Mouse (Mus musculus) A20 (cell line): ENCODE measurements around the gene Gm3194.
"Not testable (repeated sequence)": the region's sequence is repeated elsewhere in the genome, so short reads cannot be mapped to it uniquely, and the experiment has no call there.

Source experiments
- DNase-seq: peaks from one replicate; pipeline ENCODE4 v3.0.0-alpha.2; 2011; ENCODE audit warnings: low read depth, low spot score

Gm3194 gene

DNA sequence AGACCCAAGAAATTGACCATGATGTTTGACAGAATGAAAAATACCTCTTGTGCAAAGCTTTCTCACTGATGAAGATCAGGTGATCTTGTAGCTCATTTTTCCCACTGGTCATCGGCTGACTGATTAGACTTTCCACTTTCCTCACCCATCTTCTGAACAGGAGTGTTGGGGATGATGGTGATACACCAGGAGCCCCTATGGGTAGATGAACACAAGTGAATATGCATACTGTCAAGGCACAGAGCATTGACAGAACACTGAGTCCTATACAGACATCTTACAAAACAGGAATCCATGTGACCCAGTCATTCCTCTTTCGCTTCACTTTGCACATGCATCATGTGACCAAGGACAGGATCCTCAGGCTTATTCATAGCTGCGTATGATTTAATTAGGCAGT is at the start of gene Gm3194:
Gm3194 (minus strand) TSS at position 101 of the 400 bp plus-strand sequence.
- not testable (repeated sequence) for DNase-seq

DNA sequence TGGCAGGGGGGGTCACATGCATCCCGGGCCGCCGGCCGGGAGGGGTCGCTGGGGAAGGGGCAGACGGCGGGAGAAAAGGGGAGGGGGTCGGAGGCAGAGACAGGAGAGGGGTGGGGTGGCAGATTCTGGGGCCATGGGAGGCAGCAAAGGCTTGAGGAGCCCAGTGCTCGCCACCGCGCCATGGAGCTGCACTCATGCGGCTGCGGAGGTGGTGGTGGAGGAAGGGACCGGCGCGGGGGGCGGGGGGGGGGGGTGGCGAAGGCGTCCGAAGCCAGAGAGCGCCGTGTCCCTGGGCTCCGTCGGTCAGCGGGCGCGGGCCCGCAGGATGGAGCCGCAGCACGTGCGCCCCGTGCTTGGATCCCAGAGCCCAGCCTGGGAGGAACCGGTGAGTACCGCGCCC is 46.1 kb upstream of the Gm3194 start, which contains the start of gene Gm3488:
Gm3488 (plus strand) TSS at position 301 of the 400 bp plus-strand sequence.
- DNase-seq = not testable (repeated sequence)

DNA sequence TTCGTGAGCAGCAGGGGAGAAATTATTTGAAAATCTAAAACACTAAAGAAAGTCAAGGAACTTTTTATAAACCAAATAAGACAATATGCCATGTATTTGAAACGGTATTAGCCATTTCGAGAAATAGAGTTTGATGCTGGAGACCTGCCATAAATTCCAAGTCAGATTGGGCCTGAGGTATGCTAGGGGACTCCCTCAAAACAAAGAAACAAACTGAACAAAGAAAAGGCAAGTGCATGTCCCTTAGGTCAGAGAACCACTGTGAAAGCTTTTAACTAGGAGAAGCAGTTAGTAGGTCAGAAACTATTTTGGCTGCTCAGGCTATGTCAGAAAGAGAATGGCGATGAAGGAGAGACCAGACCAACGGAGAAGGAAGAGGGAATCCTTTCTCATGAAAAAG is 28.6 kb upstream of the Gm3194 start, which contains the start of gene Gm3187:
Gm3187 (plus strand) TSS at position 301 of the 400 bp plus-strand sequence.
- DNase-seq = not testable (repeated sequence)

DNA sequence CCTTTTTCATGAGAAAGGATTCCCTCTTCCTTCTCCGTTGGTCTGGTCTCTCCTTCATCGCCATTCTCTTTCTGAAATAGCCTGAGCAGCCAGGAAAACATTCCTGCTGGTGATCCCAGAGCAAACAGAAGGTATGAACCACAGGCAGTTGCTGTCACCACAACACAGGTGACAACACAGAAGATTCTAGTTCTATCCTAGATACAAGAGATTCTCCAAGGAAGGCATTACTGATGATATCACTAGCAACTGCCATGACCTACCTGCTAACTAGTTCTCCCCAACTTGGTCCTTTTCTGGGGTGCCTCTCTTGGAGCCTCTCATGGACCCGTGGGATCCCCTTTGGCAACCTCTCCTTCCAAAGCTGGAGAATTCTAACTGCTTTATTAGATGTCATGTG is 22.5 kb upstream of the Gm3194 start, which contains the start of gene Gm8246:
Gm8246 (minus strand) TSS at position 101 of the 400 bp plus-strand sequence.
- not testable (repeated sequence) for DNase-seq

DNA sequence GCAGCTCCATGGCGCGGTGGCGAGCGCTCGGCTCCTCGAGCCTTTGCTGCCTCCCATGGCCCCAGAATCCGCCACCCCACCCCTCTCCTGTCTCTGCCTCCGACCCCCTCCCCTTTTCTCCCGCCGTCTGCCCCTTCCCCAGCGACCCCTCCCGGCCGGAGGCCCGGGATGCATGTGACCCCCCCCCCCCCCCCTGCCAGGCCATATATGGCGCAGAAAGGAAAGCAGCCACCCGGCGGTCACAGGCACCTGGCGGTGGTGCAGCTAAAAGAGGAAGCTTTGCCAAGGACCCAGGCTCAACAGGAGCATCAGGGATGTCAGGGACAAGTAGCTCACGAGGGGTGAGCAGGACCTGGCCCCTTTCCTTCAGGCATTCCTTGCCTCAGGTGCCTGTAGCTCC is 5.2 kb upstream of the Gm3194 start:
- not testable (repeated sequence) for DNase-seq

DNA sequence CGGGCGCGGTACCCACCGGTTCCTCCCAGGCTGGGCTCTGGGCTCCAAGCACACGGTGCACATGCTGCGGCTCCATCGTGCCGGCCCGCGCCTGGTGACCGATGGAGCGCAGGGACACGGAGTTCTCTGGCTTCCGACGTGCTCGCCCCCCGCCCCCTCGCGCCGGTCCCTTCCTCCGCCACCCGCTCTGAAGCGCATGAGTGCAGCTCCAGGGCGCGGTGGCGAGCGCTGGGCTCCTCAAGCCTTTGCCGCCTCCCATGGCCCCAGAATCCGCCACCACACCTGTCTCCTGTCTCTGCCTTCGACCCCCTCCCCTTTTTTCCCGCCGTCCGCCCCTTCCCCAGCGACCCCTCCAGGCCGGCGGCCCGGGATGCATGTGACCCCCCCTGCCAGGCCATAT is 66.3 kb downstream of the Gm3194 start, which contains the start of gene Gm3500:
Gm3500 (minus strand) TSS at position 101 of the 400 bp plus-strand sequence.
- not testable (repeated sequence) for DNase-seq
